Mouse (Mus musculus): Measurements from ENCODE around the gene Tmem52b.

- TF ChIP-seq POLR2A (IDR thresholded peaks at IDR 0.05; ENCODE audit: borderline replicate concordance, extremely low read depth, insufficient read depth, insufficient read length, poor library complexity, severe bottlenecking) (no peak), CTCF (IDR thresholded peaks at IDR 0.05; ENCODE audit: borderline replicate concordance, extremely low read depth, insufficient read depth, insufficient read length) (no peak)
Measured at GRCm38 (mm10) chr6:129527416-129527815, 15.1 kb downstream of the Tmem52b start.
